Mouse (Mus musculus) CH12.LX (cell line): ENCODE results near the gene Nt5c3. TPM values are rescaled to one million over a fixed set of nuclear protein-coding genes. Genes with fewer than 3 reads are reported as not detected.
"Not testable (repeated sequence)": the region's sequence is repeated elsewhere in the genome, so short reads cannot be mapped to it uniquely, and the experiment has no call there.

Experiments
- DNase-seq: peaks from one replicate; pipeline ENCODE4 v3.0.0-alpha.2; 2013; ENCODE audit errors: extremely low read depth
- H3K27ac ChIP-seq: 2 replicates; pipeline ENCODE4 v1.5.1; 2012; ENCODE audit warnings: low read depth, mild to moderate bottlenecking, control low read depth, moderate library complexity; ENCODE audit not compliant: insufficient read depth
- H3K27me3 ChIP-seq: replicated peaks from 2 replicates; pipeline ENCODE3; 2012; ENCODE audit warnings: inconsistent platforms
- H3K36me3 ChIP-seq, 2 experiments: replicated peaks in 1 of 2; 2 replicates each; pipeline versions ENCODE3 to v1.6.1; 2012; ENCODE audit warnings: inconsistent platforms in 1 of 2, low read length in 1 of 2, mild to moderate bottlenecking in 1 of 2, mixed read lengths in 1 of 2, moderate library complexity in 1 of 2; ENCODE audit not compliant: control insufficient read depth in 1 of 2, insufficient read depth in 1 of 2
- H3K4me1 ChIP-seq, 2 experiments: 2 replicates each; pipeline ENCODE4 v1.6.1; 2012; ENCODE audit warnings: inconsistent platforms in 1 of 2, moderate library complexity in 1 of 2; ENCODE audit not compliant: insufficient read depth in 2 of 2, control insufficient read depth in 1 of 2
- H3K4me2 ChIP-seq: 2 replicates; pipeline ENCODE4 v1.6.1; 2012; ENCODE audit warnings: low read depth, mild to moderate bottlenecking, control low read depth; ENCODE audit not compliant: poor library complexity, insufficient read depth, severe bottlenecking
- H3K4me3 ChIP-seq, 3 experiments: fragments of 150-350 bp in 1 of 3; sonication (generic) in 1 of 3; replicated peaks in 1 of 3; 2 replicates each; pipeline versions ENCODE3 to v1.5.1; 2011 to 2012; ENCODE audit warnings: low read depth in 2 of 3, low read length in 2 of 3, mild to moderate bottlenecking in 2 of 3, moderate library complexity in 2 of 3, control low read depth in 1 of 3, improper control_type of control experiment in 1 of 3, inconsistent platforms in 1 of 3, mixed read lengths in 1 of 3; ENCODE audit not compliant: poor library complexity in 1 of 3
- H3K79me2 ChIP-seq: replicated peaks from 2 replicates; pipeline ENCODE4 v1.6.1; 2012; ENCODE audit warnings: mild to moderate bottlenecking, moderate library complexity; ENCODE audit not compliant: control insufficient read depth, poor library complexity, insufficient read depth, severe bottlenecking; ENCODE audit errors: extremely low read depth
- H3K9ac ChIP-seq: 2 replicates; pipeline ENCODE4 v1.6.1; 2012; ENCODE audit warnings: low read depth, mild to moderate bottlenecking, control low read depth, moderate library complexity; ENCODE audit not compliant: insufficient read depth
- H3K9me3 ChIP-seq: replicated peaks from 2 replicates; pipeline ENCODE3; 2012; ENCODE audit warnings: low read length, inconsistent platforms, mixed read lengths
- CHD2 ChIP-seq: IDR thresholded peaks from 2 replicates; pipeline ENCODE4 v1.6.1; 2011; ENCODE audit warnings: low read length, improper control_type of control experiment
- CTCF ChIP-seq, 2 experiments: IDR thresholded peaks in 1 of 2; conservative IDR thresholded peaks in 1 of 2; 2 replicates each; pipeline ENCODE4 v1.5.1; 2011 to 2012; ENCODE audit warnings: low read depth in 2 of 2, low read length in 2 of 2, improper control_type of control experiment in 1 of 2, inconsistent platforms in 1 of 2, mild to moderate bottlenecking in 1 of 2, moderate library complexity in 1 of 2
- E2F4 ChIP-seq: IDR thresholded peaks from 2 replicates; pipeline ENCODE4 v1.6.1; 2011; ENCODE audit warnings: low read depth, low read length, improper control_type of control experiment; ENCODE audit not compliant: insufficient replicate concordance
- EP300 ChIP-seq: IDR thresholded peaks from 2 replicates; pipeline ENCODE4 v1.6.1; 2011; ENCODE audit warnings: low read length, improper control_type of control experiment
- ETS1 ChIP-seq: conservative IDR thresholded peaks from 2 replicates; pipeline ENCODE4 v1.6.1; 2012; ENCODE audit warnings: low read depth, mild to moderate bottlenecking, inconsistent platforms, low read length, improper control_type of control experiment, moderate library complexity
- GABPA ChIP-seq: IDR thresholded peaks from 2 replicates; pipeline ENCODE4 v1.6.1; 2012; ENCODE audit warnings: low read depth, low read length, improper control_type of control experiment, inconsistent platforms; ENCODE audit not compliant: insufficient replicate concordance
- JUND ChIP-seq: conservative IDR thresholded peaks from 2 replicates; pipeline ENCODE4 v1.6.1; 2011; ENCODE audit warnings: low read depth, low read length, improper control_type of control experiment
- KAT2A ChIP-seq: IDR thresholded peaks from 2 replicates; pipeline ENCODE4 v1.6.1; 2012; ENCODE audit warnings: low read length, improper control_type of control experiment, inconsistent platforms; ENCODE audit not compliant: insufficient replicate concordance
- MAFK ChIP-seq: IDR thresholded peaks from 2 replicates; pipeline ENCODE4 v1.6.1; 2011; ENCODE audit warnings: low read length, improper control_type of control experiment; ENCODE audit not compliant: insufficient replicate concordance
- MAX ChIP-seq: IDR thresholded peaks from 2 replicates; pipeline ENCODE4 v1.6.1; 2011; ENCODE audit warnings: low read length, improper control_type of control experiment
- MEF2A ChIP-seq: IDR thresholded peaks from 2 replicates; pipeline ENCODE4 v1.6.1; 2014; ENCODE audit warnings: low read depth, mild to moderate bottlenecking, inconsistent platforms, low read length, improper control_type of control experiment, borderline replicate concordance
- POLR2A ChIP-seq: IDR thresholded peaks from 2 replicates; pipeline ENCODE4 v1.6.1; 2011; ENCODE audit warnings: low read depth, mild to moderate bottlenecking, improper control_type of control experiment, low read length
- POLR2AphosphoS2 ChIP-seq: IDR thresholded peaks from 2 replicates; pipeline ENCODE4 v1.6.1; 2011; ENCODE audit warnings: low read depth, low read length, improper control_type of control experiment
- TCF12 ChIP-seq: IDR thresholded peaks from 2 replicates; pipeline ENCODE4 v1.6.1; 2014; ENCODE audit warnings: low read depth, mild to moderate bottlenecking, inconsistent platforms, low read length, improper control_type of control experiment
- UBTF ChIP-seq: IDR thresholded peaks from 2 replicates; pipeline ENCODE4 v1.6.1; 2012; ENCODE audit warnings: low read depth, mild to moderate bottlenecking, inconsistent platforms, low read length, improper control_type of control experiment, moderate library complexity
- USF2 ChIP-seq: conservative IDR thresholded peaks from 2 replicates; pipeline ENCODE4 v1.6.1; 2011; ENCODE audit warnings: low read depth, low read length, improper control_type of control experiment
- ZC3H11A ChIP-seq: IDR thresholded peaks from 2 replicates; pipeline ENCODE4 v1.6.1; 2012; ENCODE audit warnings: low read depth, mild to moderate bottlenecking, inconsistent platforms, low read length, improper control_type of control experiment
- ZKSCAN1 ChIP-seq: IDR thresholded peaks from 2 replicates; pipeline ENCODE4 v1.6.1; 2012; ENCODE audit warnings: low read depth, inconsistent platforms, low read length, improper control_type of control experiment, borderline replicate concordance
- dilution Hi-C: fragments of 300-500 bp; cut with MboI; formaldehyde crosslinking; loops from 2 replicates; pipeline ENCODE4 v1.14.3; 2020; ENCODE audit warnings: low sequenced_read_pairs; ENCODE audit not compliant: extremely low pct_unique_long_range_greater_than_20kb, extremely low pct_ligation_motif_present
- in situ Hi-C: fragments of 300-500 bp; cut with MboI; formaldehyde crosslinking; loops from 3 replicates; pipeline ENCODE4 v1.14.3; 2019; ENCODE audit warnings: low sequenced_read_pairs, low pct_ligation_motif_present, low pct_unique_long_range_greater_than_20kb, mixed read lengths
- polyA plus RNA-seq: library from polyadenylated mRNA; unstranded; fragments of >175 nt; gene quantifications from 2 replicates; pipeline ENCODE4 v1.2.1, GENCODE M21; 2012; ENCODE audit warnings: low read depth; ENCODE audit not compliant: insufficient read length
- total RNA-seq, 2 experiments: library from RNA; depleted of rRNA; stranded (reverse); fragments of 300-350 nt in 1 of 2; fragments of >200 nt in 1 of 2; gene quantifications; 2 replicates each; pipeline ENCODE4 v1.2.3; 2012 to 2014

The Nt5c3 gene
- total and polyA plus RNA-seq, 3 experiments: 23.7 to 82.4 (median 36.5) TPM

DNA sequence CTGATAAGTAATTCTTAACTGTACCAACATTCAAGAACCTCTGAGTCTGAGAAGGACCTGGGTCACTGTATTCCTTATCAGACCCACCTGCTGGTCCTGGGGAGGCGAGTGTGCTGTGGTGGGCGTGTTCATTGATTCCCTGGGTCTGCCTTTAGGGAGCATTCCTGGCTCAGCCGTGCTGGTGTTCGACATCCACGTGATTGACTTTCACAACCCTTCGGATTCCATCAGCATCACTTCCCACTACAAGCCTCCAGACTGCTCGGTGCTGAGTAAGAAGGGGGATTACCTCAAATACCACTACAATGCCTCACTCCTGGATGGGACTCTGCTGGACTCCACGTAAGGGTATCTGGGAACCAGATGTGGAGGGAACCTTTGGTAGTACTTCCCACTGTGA is 55.2 kb downstream of the Nt5c3 start:
- dilution Hi-C loops: no loop called here
- no peaks in the 10 kb centered on the region for H3K9me3 ChIP-seq
- no peak for DNase-seq
- no peaks in the 10 kb centered on the region for H3K79me2 ChIP-seq
- no peak overlapping the region for H3K4me3 ChIP-seq
- TF ChIP-seq ZKSCAN1 (no peak), USF2 (no peak), TCF12 (no peak), CTCF (conservative IDR thresholded peaks at IDR 0.05 in 1 of 2, IDR thresholded peaks at IDR 0.05 in 1 of 2; ENCODE audit: low read depth in 2 of 2, low read length in 2 of 2) (no peak), GABPA (no peak), EP300 (no peak), MAX (no peak), CHD2 (no peak), KAT2A (no peak), MEF2A (no peak)
- H3K27ac ChIP-seq: no peak overlapping the region
- H3K4me2 ChIP-seq: no peak overlapping the region
- H3K4me1 ChIP-seq: no peaks in the 10 kb centered on the region; a peak in 1 of 4 replicates
- no peak overlapping the region for H3K9ac ChIP-seq
- no peaks in the 10 kb centered on the region for H3K36me3 ChIP-seq
- H3K27me3 ChIP-seq: no peaks in the 10 kb centered on the region
- in situ Hi-C loops: no loop called here

GRCm38 (mm10) chr6:56866899-56867298 is 56.8 kb downstream of the Nt5c3 start:
- in situ Hi-C loops, H3K27me3 ChIP-seq, H3K4me2 ChIP-seq, H3K4me1 ChIP-seq, H3K36me3 ChIP-seq, H3K9me3 ChIP-seq, H3K4me3 ChIP-seq, H3K79me2 ChIP-seq, H3K27ac ChIP-seq, dilution Hi-C loops, DNase-seq, H3K9ac ChIP-seq: not testable (repeated sequence)

DNA sequence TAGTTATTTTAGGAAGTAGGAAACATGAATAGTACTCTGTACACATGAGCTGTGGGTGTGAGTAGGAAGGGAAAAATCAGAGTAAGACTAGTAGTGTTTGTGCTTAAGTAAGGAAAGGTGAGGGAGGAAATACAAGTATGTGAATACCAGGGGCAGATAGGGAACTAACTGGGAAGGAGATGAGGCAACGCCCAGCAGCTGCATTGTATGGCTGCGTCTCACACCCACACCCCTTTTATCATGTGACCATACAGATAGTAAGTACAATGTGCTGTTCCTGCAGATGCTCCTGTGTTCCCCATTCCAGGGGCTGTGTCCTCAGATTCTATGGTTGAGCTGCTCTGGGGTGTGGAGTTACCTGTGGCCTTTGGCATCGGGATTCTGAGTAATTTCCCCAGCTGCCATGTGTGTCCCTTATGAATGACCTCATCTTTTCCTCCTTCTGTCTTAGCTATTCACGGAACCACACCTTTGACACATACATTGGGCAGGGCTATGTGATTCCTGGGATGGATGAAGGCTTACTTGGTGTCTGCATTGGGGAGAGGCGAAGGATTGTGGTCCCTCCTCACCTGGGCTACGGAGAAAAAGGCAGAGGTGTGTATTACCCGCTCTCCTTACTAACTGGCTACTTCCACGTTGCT is 63.4 kb downstream of the Nt5c3 start:
- H3K4me2 ChIP-seq: no peak overlapping the region
- in situ Hi-C loops: no loop called here
- H3K4me1 ChIP-seq: peaks cover 0 to 3% of the 10 kb centered on the region in 2 experiments; a peak in 1 of 4 replicates
- dilution Hi-C loops: no loop called here
- TF ChIP-seq JUND (no peak), TCF12 (no peak), UBTF (no peak), E2F4 (no peak), MAFK (no peak), MEF2A (no peak), POLR2AphosphoS2 (no peak), ETS1 (no peak), POLR2A (no peak), ZC3H11A (no peak)
- no peak overlapping the region for H3K9ac ChIP-seq
- H3K36me3 ChIP-seq: no peaks in the 10 kb centered on the region
- H3K9me3 ChIP-seq: no peaks in the 10 kb centered on the region
- H3K27me3 ChIP-seq: no peaks in the 10 kb centered on the region
- H3K27ac ChIP-seq: no peak overlapping the region
- no peak overlapping the region for H3K4me3 ChIP-seq
- DNase-seq: no peak
- H3K79me2 ChIP-seq: no peaks in the 10 kb centered on the region
